Mouse (Mus musculus) MEL (cell line): Measurements from ENCODE around the gene Npas3. TPM values are rescaled to one million over a fixed set of nuclear protein-coding genes. Genes with fewer than 3 reads are reported as not detected.

Source experiments
- DNase-seq: peaks from one replicate; pipeline ENCODE4 v3.0.0; 2011; ENCODE audit warnings: low read depth, low spot score
- H3K27ac ChIP-seq: 2 replicates; pipeline ENCODE4 v1.5.1; 2012; ENCODE audit warnings: low read depth, mild to moderate bottlenecking, control low read depth, low read length, moderate library complexity; ENCODE audit not compliant: control insufficient read depth
- H3K27me3 ChIP-seq, 2 experiments: fragments of 150-350 bp in 1 of 2; sonication (generic) in 1 of 2; 2 replicates each; pipeline ENCODE4 v1.6.1; 2012; ENCODE audit warnings: low read length in 2 of 2, mild to moderate bottlenecking in 2 of 2, improper control_type of control experiment in 1 of 2, moderate library complexity in 1 of 2; ENCODE audit not compliant: insufficient read depth in 2 of 2, control insufficient read depth in 1 of 2
- H3K36me3 ChIP-seq, 2 experiments: 2 replicates each; pipeline ENCODE4 v1.6.1; 2012 to 2014; ENCODE audit warnings: low read length in 2 of 2, improper control_type of control experiment in 1 of 2, inconsistent platforms in 1 of 2, mild to moderate bottlenecking in 1 of 2; ENCODE audit not compliant: insufficient read depth in 2 of 2, control insufficient read depth in 1 of 2
- H3K4me1 ChIP-seq, 2 experiments: fragments of 150-350 bp in 1 of 2; sonication (generic) in 1 of 2; 2 replicates each; pipeline ENCODE4 v1.6.1; 2012; ENCODE audit warnings: low read length in 2 of 2, improper control_type of control experiment in 1 of 2, mild to moderate bottlenecking in 1 of 2; ENCODE audit not compliant: insufficient read depth in 2 of 2, control insufficient read depth in 1 of 2
- H3K4me3 ChIP-seq, 2 experiments: fragments of 150-350 bp in 1 of 2; sonication (generic) in 1 of 2; 2 replicates each; pipeline ENCODE4 v1.5.1; 2012; ENCODE audit warnings: low read depth in 2 of 2, low read length in 2 of 2, mild to moderate bottlenecking in 2 of 2, moderate library complexity in 2 of 2, control low read depth in 1 of 2, improper control_type of control experiment in 1 of 2; ENCODE audit not compliant: control insufficient read depth in 1 of 2, insufficient read depth in 1 of 2
- H3K79me2 ChIP-seq: 2 replicates; pipeline ENCODE4 v1.6.1; 2012; ENCODE audit warnings: mild to moderate bottlenecking, low read length, moderate library complexity; ENCODE audit not compliant: control insufficient read depth, poor library complexity, insufficient read depth
- H3K9ac ChIP-seq: 2 replicates; pipeline ENCODE4 v1.6.1; 2012; ENCODE audit warnings: low read depth, mild to moderate bottlenecking, control low read depth, low read length, moderate library complexity; ENCODE audit not compliant: control insufficient read depth, poor library complexity, severe bottlenecking
- H3K9me3 ChIP-seq: fragments of 150-350 bp; sonication (generic); replicated peaks from 2 replicates; pipeline ENCODE4 v1.6.1; 2012; ENCODE audit warnings: mild to moderate bottlenecking, low read length, improper control_type of control experiment, moderate library complexity; ENCODE audit not compliant: insufficient read depth
- BHLHE40 ChIP-seq: IDR thresholded peaks from 2 replicates; pipeline ENCODE4 v1.6.1; 2012; ENCODE audit warnings: low read depth, mild to moderate bottlenecking, inconsistent platforms, low read length, improper control_type of control experiment, borderline replicate concordance
- CTCF ChIP-seq, 3 experiments: IDR thresholded peaks in 2 of 3; conservative IDR thresholded peaks in 1 of 3; 2 replicates each; pipeline ENCODE4 v1.5.1; 2011 to 2012; ENCODE audit warnings: low read length in 3 of 3, low read depth in 2 of 3, mild to moderate bottlenecking in 2 of 3, improper control_type of control experiment in 1 of 3, inconsistent platforms in 1 of 3, mixed read lengths in 1 of 3, moderate library complexity in 1 of 3; ENCODE audit not compliant: control insufficient read depth in 1 of 3, insufficient read depth in 1 of 3, poor library complexity in 1 of 3, severe bottlenecking in 1 of 3
- E2F4 ChIP-seq: IDR thresholded peaks from 2 replicates; pipeline ENCODE4 v1.6.1; 2011; ENCODE audit warnings: low read depth, low read length, improper control_type of control experiment, borderline replicate concordance
- ELF1 ChIP-seq: IDR thresholded peaks from 2 replicates; pipeline ENCODE4 v1.6.1; 2014; ENCODE audit warnings: low read depth, mild to moderate bottlenecking, inconsistent platforms, low read length, improper control_type of control experiment, moderate library complexity
- EP300 ChIP-seq, 2 experiments: IDR thresholded peaks; 2 replicates each; pipeline ENCODE4 v1.6.1; 2011; ENCODE audit warnings: improper control_type of control experiment in 2 of 2, low read length in 2 of 2, low read depth in 1 of 2, mild to moderate bottlenecking in 1 of 2
- HCFC1 ChIP-seq: IDR thresholded peaks from 2 replicates; pipeline ENCODE4 v1.6.1; 2012; ENCODE audit warnings: low read depth, mild to moderate bottlenecking, inconsistent platforms, low read length, improper control_type of control experiment, moderate library complexity
- JUND ChIP-seq: IDR thresholded peaks from 2 replicates; pipeline ENCODE4 v1.6.1; 2011; ENCODE audit warnings: low read depth, mild to moderate bottlenecking, improper control_type of control experiment, low read length
- MAZ ChIP-seq: IDR thresholded peaks from 2 replicates; pipeline ENCODE4 v1.6.1; 2012; ENCODE audit warnings: low read depth, mild to moderate bottlenecking, inconsistent platforms, low read length, improper control_type of control experiment
- MXI1 ChIP-seq: IDR thresholded peaks from 2 replicates; pipeline ENCODE4 v1.6.1; 2011; ENCODE audit warnings: mild to moderate bottlenecking, low read depth, low read length, improper control_type of control experiment
- MYB ChIP-seq: IDR thresholded peaks from 2 replicates; pipeline ENCODE4 v1.6.1; 2011; ENCODE audit warnings: mild to moderate bottlenecking, low read depth, low read length, improper control_type of control experiment
- POLR2AphosphoS2 ChIP-seq: IDR thresholded peaks from 2 replicates; pipeline ENCODE4 v1.6.1; 2011; ENCODE audit warnings: low read length, improper control_type of control experiment
- RAD21 ChIP-seq: IDR thresholded peaks from 2 replicates; pipeline ENCODE4 v1.6.1; 2011; ENCODE audit warnings: mild to moderate bottlenecking, low read depth, low read length, improper control_type of control experiment
- RCOR1 ChIP-seq: IDR thresholded peaks from 2 replicates; pipeline ENCODE4 v1.6.1; 2012; ENCODE audit warnings: low read depth, mild to moderate bottlenecking, inconsistent platforms, low read length, improper control_type of control experiment
- TAL1 ChIP-seq: IDR thresholded peaks from 2 replicates; pipeline ENCODE4 v1.6.1; 2012; ENCODE audit warnings: mild to moderate bottlenecking, inconsistent platforms, low read length, moderate library complexity, mixed read lengths
- TBP ChIP-seq: IDR thresholded peaks from 2 replicates; pipeline ENCODE4 v1.8.0; 2011; ENCODE audit warnings: low read depth, low read length, improper control_type of control experiment
- TCF12 ChIP-seq: IDR thresholded peaks from 2 replicates; pipeline ENCODE4 v1.6.1; 2014; ENCODE audit warnings: low read depth, mild to moderate bottlenecking, inconsistent platforms, low read length, improper control_type of control experiment, moderate library complexity
- UBTF ChIP-seq: IDR thresholded peaks from 2 replicates; pipeline ENCODE4 v1.6.1; 2012; ENCODE audit warnings: low read depth, mild to moderate bottlenecking, inconsistent platforms, low read length, improper control_type of control experiment, moderate library complexity, borderline replicate concordance; ENCODE audit not compliant: insufficient read depth
- ZKSCAN1 ChIP-seq: IDR thresholded peaks from 2 replicates; pipeline ENCODE4 v1.6.1; 2012; ENCODE audit warnings: low read depth, mild to moderate bottlenecking, inconsistent platforms, low read length, improper control_type of control experiment, moderate library complexity
- ZMIZ1 ChIP-seq: IDR thresholded peaks from 2 replicates; pipeline ENCODE4 v1.6.1; 2012; ENCODE audit warnings: low read depth, mild to moderate bottlenecking, inconsistent platforms, low read length, improper control_type of control experiment, moderate library complexity
- polyA plus RNA-seq, 2 experiments: library from polyadenylated mRNA; stranded (reverse) in 1 of 2; unstranded in 1 of 2; fragments of >175 nt in 1 of 2; fragments of >200 nt in 1 of 2; gene quantifications; 2 replicates each; pipeline versions ENCODE4 v1.2.1 to v1.2.4; 2012; ENCODE audit warnings: low replicate concordance in 2 of 2, low read depth in 1 of 2; ENCODE audit not compliant: insufficient read length in 2 of 2, insufficient read depth in 1 of 2, missing spikeins in 1 of 2
- total RNA-seq: library from RNA; depleted of rRNA; stranded (reverse); fragments of 300-350 nt; gene quantifications from 2 replicates; pipeline ENCODE4 v1.2.3, GENCODE M21; 2012

The Npas3 gene
- total and polyA plus RNA-seq, 3 experiments: not detected

- Histone ChIP-seq H3K4me3 (no peak overlapping the region), H3K79me2 (no peaks in the 10 kb centered on the region), H3K9me3 (no peaks in the 10 kb centered on the region), H3K9ac (no peak overlapping the region), H3K4me1 (no peaks in the 10 kb centered on the region), H3K36me3 (no peaks in the 10 kb centered on the region), H3K27me3 (no peaks in the 10 kb centered on the region), H3K27ac (no peak overlapping the region)
- TF ChIP-seq MAZ (no peak), RCOR1 (no peak), BHLHE40 (no peak)
- no peak for DNase-seq
These were observed 84.8 kb downstream of the Npas3 start for GRCm38 (mm10) chr12:53333251-53333650.

DNA sequence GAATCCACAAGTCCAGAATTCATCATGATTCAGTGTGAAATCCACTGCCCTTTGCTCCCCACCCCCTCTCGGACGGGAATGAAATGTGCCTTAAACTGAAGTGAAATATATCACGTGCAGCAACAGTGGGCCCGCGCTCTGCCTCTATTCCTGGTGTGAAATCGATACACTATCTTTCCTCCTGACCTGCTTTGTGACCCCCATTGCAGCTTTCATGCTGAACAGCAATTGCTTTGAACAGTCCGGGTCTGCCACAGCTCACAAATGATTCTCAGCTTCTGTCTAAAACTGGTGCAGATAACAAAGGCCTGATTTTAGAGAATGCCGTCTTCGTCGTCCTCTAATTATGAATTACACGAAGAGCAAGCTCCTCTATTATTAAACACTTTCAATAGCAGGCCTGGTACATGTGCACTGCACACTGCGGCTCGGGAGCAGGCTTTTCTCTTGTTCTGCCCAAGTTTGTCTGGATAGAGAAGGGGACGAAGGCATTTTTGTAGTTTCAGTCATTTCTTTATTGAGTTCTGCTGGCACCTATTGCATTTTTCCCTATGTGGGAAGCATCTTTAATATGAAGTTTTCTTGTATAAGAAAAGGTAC, 90.0 kb downstream of the Npas3 start:
- no peaks in the 10 kb centered on the region for H3K4me1 ChIP-seq
- H3K9ac ChIP-seq: no peak overlapping the region
- no peak for DNase-seq
- TF ChIP-seq RCOR1: no peak
- no peak for TF ChIP-seq TCF12
- no peak for TF ChIP-seq E2F4
- TF ChIP-seq TBP: no peak
- TF ChIP-seq POLR2AphosphoS2: no peak
- TF ChIP-seq UBTF: no peak
- TF ChIP-seq EP300 (IDR thresholded peaks at IDR 0.05; ENCODE audit: low read depth in 1 of 2, low read length in 2 of 2): no peak
- no peak for TF ChIP-seq ZMIZ1
- TF ChIP-seq ZKSCAN1: no peak
- TF ChIP-seq CTCF (IDR thresholded peaks at IDR 0.05 in 2 of 3, conservative IDR thresholded peaks at IDR 0.05 in 1 of 3; ENCODE audit: control insufficient read depth in 1 of 3, insufficient read depth in 1 of 3, low read depth in 2 of 3, low read length in 3 of 3, poor library complexity in 1 of 3, severe bottlenecking in 1 of 3): no peak
- TF ChIP-seq BHLHE40: no peak
- TF ChIP-seq MXI1: no peak
- TF ChIP-seq MAZ: no peak
- no peak for TF ChIP-seq MYB
- H3K36me3 ChIP-seq: no peaks in the 10 kb centered on the region
- H3K79me2 ChIP-seq: no peaks in the 10 kb centered on the region
- no peaks in the 10 kb centered on the region for H3K27me3 ChIP-seq
- no peak overlapping the region for H3K4me3 ChIP-seq
- H3K9me3 ChIP-seq: no peaks in the 10 kb centered on the region
- no peak overlapping the region for H3K27ac ChIP-seq

DNA sequence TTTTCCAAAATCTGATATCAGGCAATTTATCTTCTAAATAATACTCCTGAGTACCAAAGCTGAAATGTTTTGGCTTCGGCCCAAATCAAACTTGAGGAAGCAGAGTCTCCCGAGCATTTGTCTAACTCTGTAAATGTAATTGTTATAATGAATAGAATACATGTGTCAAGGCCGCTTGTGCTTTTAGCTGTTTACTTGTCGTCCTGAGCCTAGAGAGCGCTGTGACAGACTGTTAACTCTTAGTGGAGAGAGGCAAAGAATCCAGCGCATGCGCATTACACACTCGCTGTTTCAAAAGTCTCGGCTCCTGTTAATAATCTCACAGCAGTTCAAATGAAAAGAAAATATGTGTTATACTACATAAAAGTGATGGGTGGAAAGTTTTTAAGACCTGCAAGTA, 94.3 kb downstream of the Npas3 start:
- TF ChIP-seq CTCF (IDR thresholded peaks at IDR 0.05 in 2 of 3, conservative IDR thresholded peaks at IDR 0.05 in 1 of 3; ENCODE audit: control insufficient read depth in 1 of 3, insufficient read depth in 1 of 3, low read depth in 2 of 3, low read length in 3 of 3, poor library complexity in 1 of 3, severe bottlenecking in 1 of 3): no peak
- no peak for TF ChIP-seq RAD21
- TF ChIP-seq MYB: no peak
- no peak for TF ChIP-seq JUND
- no peak for TF ChIP-seq HCFC1
- TF ChIP-seq ELF1: no peak
- no peak for TF ChIP-seq TAL1
- H3K36me3 ChIP-seq: no peaks in the 10 kb centered on the region
- no peak for DNase-seq
- no peaks in the 10 kb centered on the region for H3K4me1 ChIP-seq
- H3K4me3 ChIP-seq: no peak overlapping the region
- H3K9me3 ChIP-seq: no peaks in the 10 kb centered on the region
- no peaks in the 10 kb centered on the region; a peak in 1 of 4 replicates for H3K27me3 ChIP-seq
- no peak overlapping the region for H3K9ac ChIP-seq
- H3K79me2 ChIP-seq: no peaks in the 10 kb centered on the region
- H3K27ac ChIP-seq: no peak overlapping the region
